Mouse (Mus musculus) C2C12 (cell line): Measurements from ENCODE around the gene Zfp13. TPM values are rescaled to one million over a fixed set of nuclear protein-coding genes. Genes with fewer than 3 reads are reported as not detected.

Source experiments
- H3K27me3 ChIP-seq: one replicate; pipeline ENCODE4 v1.6.1; 2011; ENCODE audit not compliant: control insufficient read depth, insufficient read depth, insufficient read length
- H3K36me3 ChIP-seq: one replicate; pipeline ENCODE4 v1.6.1; 2011; ENCODE audit not compliant: control insufficient read depth, insufficient read depth
- H3K4me3 ChIP-seq: one replicate; pipeline ENCODE4 v1.5.1; 2011; ENCODE audit warnings: mild to moderate bottlenecking, control low read depth; ENCODE audit not compliant: poor library complexity, insufficient read depth, severe bottlenecking
- H3K79me2 ChIP-seq: one replicate; pipeline ENCODE4 v1.6.1; 2011; ENCODE audit not compliant: control insufficient read depth, insufficient read depth
- H3K79me3 ChIP-seq: one replicate; pipeline ENCODE4 v1.6.1; 2011; ENCODE audit warnings: low read depth, control low read depth
- H3ac ChIP-seq: one replicate; pipeline ENCODE3; 2011; ENCODE audit warnings: low read depth; ENCODE audit not compliant: control insufficient read depth, insufficient read length
- CEBPB ChIP-seq: IDR thresholded peaks from one replicate; pipeline ENCODE4 v1.6.1; 2011; ENCODE audit warnings: low read depth, mild to moderate bottlenecking, control low read depth, moderate library complexity
- CTCF ChIP-seq: IDR thresholded peaks from one replicate; pipeline ENCODE4 v1.5.1; 2011; ENCODE audit not compliant: control insufficient read depth, insufficient read depth, insufficient read length
- FOSL1 ChIP-seq: IDR thresholded peaks from one replicate; pipeline ENCODE4 v1.8.0; 2011; ENCODE audit warnings: mild to moderate bottlenecking, low read length; ENCODE audit not compliant: poor library complexity, insufficient read depth, severe bottlenecking
- MAX ChIP-seq: IDR thresholded peaks from one replicate; pipeline ENCODE4 v1.6.1; 2011; ENCODE audit warnings: mild to moderate bottlenecking, control low read depth
- MYOD1 ChIP-seq: IDR thresholded peaks from one replicate; pipeline ENCODE4 v1.6.1; 2011; ENCODE audit warnings: low read depth; ENCODE audit not compliant: control insufficient read depth, insufficient read length
- MYOG ChIP-seq: IDR thresholded peaks from one replicate; pipeline ENCODE4 v1.6.1; 2011; ENCODE audit not compliant: control insufficient read depth, insufficient read length; ENCODE audit errors: extremely low read depth
- USF1 ChIP-seq: IDR thresholded peaks from one replicate; pipeline ENCODE4 v1.6.1; 2011; ENCODE audit warnings: low read depth, mild to moderate bottlenecking, control low read depth, moderate library complexity
- long read RNA-seq, 2 experiments: library from polyadenylated mRNA; unstranded; transcript quantifications; one replicate each; pipeline ENCODE4 v2.0.0; 2019 to 2020
- polyA plus RNA-seq: library from polyadenylated mRNA; unstranded; fragments of >200 nt; fragmentation: generic; extraction: Trizol; gene quantifications from one replicate; pipeline ENCODE4 v1.2.1, GENCODE M21; 2012; ENCODE audit warnings: missing spikeins

Gene Zfp13
- polyA plus RNA-seq = 5.2 TPM
- long read RNA-seq, experiment 1, partial matches to known transcripts = 0 of 7 reads
- long read RNA-seq, experiment 1, other reads (novel, unspliced or antisense) = 3 of 7 reads
- long read RNA-seq, experiment 2, transcript Zfp13-202 (6 exons, 2,104 nt) = major isoform, 12 of 20 reads
- long read RNA-seq, experiment 2, partial matches to known transcripts = 0 of 20 reads
- long read RNA-seq, experiment 2, other reads (novel, unspliced or antisense) = 8 of 20 reads

GRCm38 (mm10) chr17:23598582-23599552 lies at the start of gene Zfp13:
Zfp13 (minus strand) TSS chr17:23599487.
- no peaks in the 10 kb centered on the region for H3K36me3 ChIP-seq
- H3K79me2 ChIP-seq = no peaks in the 10 kb centered on the region
- no peak for TF ChIP-seq CTCF
- TF ChIP-seq FOSL1 = no peak
- no peak for TF ChIP-seq MAX
- TF ChIP-seq MYOD1 = no peak
- no peak for TF ChIP-seq CEBPB
- no peak for TF ChIP-seq USF1
- TF ChIP-seq MYOG = no peak
- peak within 1 kb of the TSS; percentile 68 for H3ac ChIP-seq
- H3K4me3 ChIP-seq = peak within 1 kb of the TSS; percentile 26
- no peaks in the 10 kb centered on the region for H3K79me3 ChIP-seq
- H3K27me3 ChIP-seq = no peaks in the 10 kb centered on the region

- Histone ChIP-seq H3K79me3 (no peaks in the 10 kb centered on the region), H3K27me3 (peaks cover 24% of the 10 kb centered on the region), H3ac (no peak overlapping the region), H3K79me2 (no peaks in the 10 kb centered on the region), H3K4me3 (no peak overlapping the region), H3K36me3 (no peaks in the 10 kb centered on the region)
- TF ChIP-seq USF1 (no peak), FOSL1 (no peak), CEBPB (no peak), CTCF (no peak), MYOG (no peak), MYOD1 (no peak), MAX (no peak)
These were observed 46.6 kb upstream of the Zfp13 start for GRCm38 (mm10) chr17:23645894-23646293.

- H3K4me3 ChIP-seq = no peak within 1 kb of the TSS
- TF ChIP-seq MAX (no peak), USF1 (no peak), MYOD1 (no peak), FOSL1 (no peak), CEBPB (no peak), MYOG (no peak), CTCF (no peak)
- H3K79me3 ChIP-seq = no peaks in the 10 kb centered on the region
- H3K36me3 ChIP-seq = no peaks in the 10 kb centered on the region
- no peak within 1 kb of the TSS for H3ac ChIP-seq
- H3K27me3 ChIP-seq = peaks cover 27% of the 10 kb centered on the region
- no peaks in the 10 kb centered on the region for H3K79me2 ChIP-seq
These were observed 45.6 kb upstream of the Zfp13 start, which contains the start of gene Mmp25 for GRCm38 (mm10) chr17:23644613-23645495. Mmp25 (minus strand) TSS chr17:23645277.

GRCm38 (mm10) chr17:23631241-23631640 lies 32.0 kb upstream of the Zfp13 start:
- Histone ChIP-seq H3K79me2 (no peaks in the 10 kb centered on the region), H3ac (no peak overlapping the region), H3K27me3 (peaks cover 49% of the 10 kb centered on the region), H3K4me3 (no peak overlapping the region), H3K79me3 (no peaks in the 10 kb centered on the region), H3K36me3 (no peaks in the 10 kb centered on the region)
- no peak for TF ChIP-seq MAX
- TF ChIP-seq CEBPB = no peak
- TF ChIP-seq CTCF = no peak
- TF ChIP-seq FOSL1 = no peak
- TF ChIP-seq MYOD1 = no peak
- TF ChIP-seq MYOG = no peak
- no peak for TF ChIP-seq USF1

GRCm38 (mm10) chr17:23630195-23631020 lies 31.1 kb upstream of the Zfp13 start:
- TF ChIP-seq FOSL1 (no peak), CTCF (peak; percentile 90)
- Histone ChIP-seq H3K36me3 (no peaks in the 10 kb centered on the region), H3K27me3 (peaks cover 41% of the 10 kb centered on the region), H3K79me2 (no peaks in the 10 kb centered on the region), H3ac (no peak overlapping the region), H3K79me3 (no peaks in the 10 kb centered on the region), H3K4me3 (no peak overlapping the region)
